Mouse (Mus musculus): Measurements from ENCODE around the gene Tk2. TPM values are rescaled to one million over a fixed set of nuclear protein-coding genes. Genes with fewer than 3 reads are reported as not detected.
A peak's percentile ranks its signal among the peaks of the same experiment; 100 is the strongest.

The Tk2 gene
- polyA plus RNA-seq, 1 experiment from 2014 or later: 56.6 TPM

GRCm38 (mm10) chr8:104250439-104251367 is 2.3 kb upstream of the Tk2 start, which contains the start of gene Cklf:
Gene Cklf, plus strand, starts transcription at chr8:104250861.
- Histone ChIP-seq H3K36me3 (ENCODE audit: control insufficient read depth, insufficient read depth, low read length) (no peaks in the 10 kb centered on the region), H3K4me2 (ENCODE audit: low read length) (peak within 1 kb of the TSS; percentile 87), H3K9me3 (ENCODE audit: control insufficient read depth, low read length) (no peaks in the 10 kb centered on the region), H3K4me3 (replicated peaks; ENCODE audit: low read depth, low read length) (peak within 1 kb of the TSS; percentile 65), H3K9ac (replicated peaks; ENCODE audit: low read length) (peak within 1 kb of the TSS; percentile 65), H3K4me1 (ENCODE audit: control insufficient read depth, insufficient read depth, low read length) (peaks cover 17% of the 10 kb centered on the region), H3K27me3 (ENCODE audit: control insufficient read depth, insufficient read depth, low read length) (no peaks in the 10 kb centered on the region), H3K27ac (replicated peaks; ENCODE audit: low read depth, low read length) (peak within 1 kb of the TSS; percentile 42; the same call in 1 of the 2 replicates)
- DNase-seq (peak; percentile 96), ATAC-seq (ENCODE audit: low FRiP score, low TSS enrichment) (peak; percentile 86)
- 4% methylated on average over 41 of the region's 41 CpGs for WGBS

- no peak overlapping the region for H3K4me2 ChIP-seq (ENCODE audit: low read length)
- no peak overlapping the region for H3K9ac ChIP-seq (replicated peaks; ENCODE audit: low read length)
- 0 out of 2 replicates have a peak, but pooled peaks cover 6% of the 10 kb centered on the region for H3K36me3 ChIP-seq (ENCODE audit: control insufficient read depth, insufficient read depth, low read length)
- no peak overlapping the region for H3K4me3 ChIP-seq (replicated peaks; ENCODE audit: low read depth, low read length)
- ATAC-seq (ENCODE audit: low FRiP score, low TSS enrichment) (no peak), DNase-seq (no peak)
- 88% methylated on average over 7 of the region's 7 CpGs for whole genome bisulfite sequencing
- no peak overlapping the region for H3K27ac ChIP-seq (replicated peaks; ENCODE audit: low read depth, low read length)
- H3K9me3 ChIP-seq (ENCODE audit: control insufficient read depth, low read length): no peaks in the 10 kb centered on the region
- peaks cover 17% of the 10 kb centered on the region for H3K4me1 ChIP-seq (ENCODE audit: control insufficient read depth, insufficient read depth, low read length)
- no peaks in the 10 kb centered on the region for H3K27me3 ChIP-seq (ENCODE audit: control insufficient read depth, insufficient read depth, low read length)
Measured at GRCm38 (mm10) chr8:104249442-104249996, 1.2 kb upstream of the Tk2 start.

GRCm38 (mm10) chr8:104247908-104248275 is 466 bp downstream of the Tk2 start:
- DNase-seq (no peak), ATAC-seq (ENCODE audit: low FRiP score, low TSS enrichment) (no peak)
- no peaks in the 10 kb centered on the region for H3K9me3 ChIP-seq (ENCODE audit: control insufficient read depth, low read length)
- peaks cover 17% of the 10 kb centered on the region for H3K4me1 ChIP-seq (ENCODE audit: control insufficient read depth, insufficient read depth, low read length)
- peak overlapping the region; percentile 86 for H3K4me2 ChIP-seq (ENCODE audit: low read length)
- H3K4me3 ChIP-seq (replicated peaks; ENCODE audit: low read depth, low read length): peak overlapping the region; percentile 91
- H3K27ac ChIP-seq (replicated peaks; ENCODE audit: low read depth, low read length): 0 out of 2 replicates have a peak overlapping the region, but pooled peaks have one; percentile 49
- 4% methylated on average over 11 of the region's 11 CpGs for WGBS
- H3K36me3 ChIP-seq (ENCODE audit: control insufficient read depth, insufficient read depth, low read length): peaks cover 17% of the 10 kb centered on the region
- H3K27me3 ChIP-seq (ENCODE audit: control insufficient read depth, insufficient read depth, low read length): no peaks in the 10 kb centered on the region
- H3K9ac ChIP-seq (replicated peaks; ENCODE audit: low read length): peak overlapping the region; percentile 86

- H3K9ac ChIP-seq (replicated peaks; ENCODE audit: low read length): peak overlapping the region; percentile 86
- ATAC-seq (ENCODE audit: low FRiP score, low TSS enrichment): no peak
- DNase-seq: no peak
- peaks cover 23% of the 10 kb centered on the region for H3K36me3 ChIP-seq (ENCODE audit: control insufficient read depth, insufficient read depth, low read length)
- peak overlapping the region; percentile 86 for H3K4me2 ChIP-seq (ENCODE audit: low read length)
- no peaks in the 10 kb centered on the region for H3K27me3 ChIP-seq (ENCODE audit: control insufficient read depth, insufficient read depth, low read length)
- H3K27ac ChIP-seq (replicated peaks; ENCODE audit: low read depth, low read length): 0 out of 2 replicates have a peak overlapping the region, but pooled peaks have one; percentile 49
- H3K9me3 ChIP-seq (ENCODE audit: control insufficient read depth, low read length): no peaks in the 10 kb centered on the region
- peak overlapping the region; percentile 91 for H3K4me3 ChIP-seq (replicated peaks; ENCODE audit: low read depth, low read length)
- H3K4me1 ChIP-seq (ENCODE audit: control insufficient read depth, insufficient read depth, low read length): peaks cover 17% of the 10 kb centered on the region
- 79% methylated on average over 22 of the region's 22 CpGs for WGBS
Measured at GRCm38 (mm10) chr8:104247054-104247907, 1.1 kb downstream of the Tk2 start.

- DNase-seq (no peak), ATAC-seq (ENCODE audit: low FRiP score, low TSS enrichment) (no peak)
- no peaks in the 10 kb centered on the region for H3K9me3 ChIP-seq (ENCODE audit: control insufficient read depth, low read length)
- H3K9ac ChIP-seq (replicated peaks; ENCODE audit: low read length): no peak overlapping the region
- H3K4me3 ChIP-seq (replicated peaks; ENCODE audit: low read depth, low read length): no peak overlapping the region
- H3K27ac ChIP-seq (replicated peaks; ENCODE audit: low read depth, low read length): no peak overlapping the region
- H3K27me3 ChIP-seq (ENCODE audit: control insufficient read depth, insufficient read depth, low read length): no peaks in the 10 kb centered on the region
- H3K36me3 ChIP-seq (ENCODE audit: control insufficient read depth, insufficient read depth, low read length): peaks cover 29% of the 10 kb centered on the region
- H3K4me2 ChIP-seq (ENCODE audit: low read length): no peak overlapping the region
- H3K4me1 ChIP-seq (ENCODE audit: control insufficient read depth, insufficient read depth, low read length): peaks cover 14% of the 10 kb centered on the region
- 94% methylated on average over 4 of the region's 4 CpGs for WGBS
Measured at GRCm38 (mm10) chr8:104246621-104247020, 1.7 kb downstream of the Tk2 start.

- WGBS: 72% methylated on average over 12 of the region's 12 CpGs
- Histone ChIP-seq H3K36me3 (ENCODE audit: control insufficient read depth, insufficient read depth, low read length) (peaks cover 74% of the 10 kb centered on the region), H3K4me3 (replicated peaks; ENCODE audit: low read depth, low read length) (no peak overlapping the region), H3K27ac (replicated peaks; ENCODE audit: low read depth, low read length) (no peak overlapping the region), H3K9me3 (ENCODE audit: control insufficient read depth, low read length) (no peaks in the 10 kb centered on the region), H3K4me2 (ENCODE audit: low read length) (no peak overlapping the region), H3K27me3 (ENCODE audit: control insufficient read depth, insufficient read depth, low read length) (no peaks in the 10 kb centered on the region), H3K4me1 (ENCODE audit: control insufficient read depth, insufficient read depth, low read length) (peaks cover 2% of the 10 kb centered on the region; the same call in 1 of the 2 replicates), H3K9ac (replicated peaks; ENCODE audit: low read length) (no peak overlapping the region)
- no peak for ATAC-seq (ENCODE audit: low FRiP score, low TSS enrichment)
- DNase-seq: no peak
Measured at GRCm38 (mm10) chr8:104242038-104242644, 6.2 kb downstream of the Tk2 start.

- H3K27ac ChIP-seq (replicated peaks; ENCODE audit: low read depth, low read length): no peak overlapping the region
- no peak overlapping the region for H3K4me3 ChIP-seq (replicated peaks; ENCODE audit: low read depth, low read length)
- H3K4me1 ChIP-seq (ENCODE audit: control insufficient read depth, insufficient read depth, low read length): no peaks in the 10 kb centered on the region
- H3K27me3 ChIP-seq (ENCODE audit: control insufficient read depth, insufficient read depth, low read length): no peaks in the 10 kb centered on the region
- no peak for ATAC-seq (ENCODE audit: low FRiP score, low TSS enrichment)
- H3K4me2 ChIP-seq (ENCODE audit: low read length): no peak overlapping the region
- H3K36me3 ChIP-seq (ENCODE audit: control insufficient read depth, insufficient read depth, low read length): peaks cover 94% of the 10 kb centered on the region
- DNase-seq: no peak
- H3K9ac ChIP-seq (replicated peaks; ENCODE audit: low read length): no peak overlapping the region
- no peaks in the 10 kb centered on the region for H3K9me3 ChIP-seq (ENCODE audit: control insufficient read depth, low read length)
- 88% methylated on average over 10 of the region's 10 CpGs for WGBS
Measured at GRCm38 (mm10) chr8:104239418-104239861, 8.9 kb downstream of the Tk2 start.

- ATAC-seq (ENCODE audit: low FRiP score, low TSS enrichment): peak; percentile 57; the same call in 1 of the 2 replicates
- Histone ChIP-seq H3K4me3 (replicated peaks; ENCODE audit: low read depth, low read length) (no peak overlapping the region), H3K9me3 (ENCODE audit: control insufficient read depth, low read length) (no peaks in the 10 kb centered on the region), H3K4me2 (ENCODE audit: low read length) (no peak overlapping the region), H3K36me3 (ENCODE audit: control insufficient read depth, insufficient read depth, low read length) (peaks cover 92% of the 10 kb centered on the region), H3K27me3 (ENCODE audit: control insufficient read depth, insufficient read depth, low read length) (no peaks in the 10 kb centered on the region), H3K9ac (replicated peaks; ENCODE audit: low read length) (no peak overlapping the region), H3K27ac (replicated peaks; ENCODE audit: low read depth, low read length) (no peak overlapping the region), H3K4me1 (ENCODE audit: control insufficient read depth, insufficient read depth, low read length) (no peaks in the 10 kb centered on the region)
- WGBS: 39% methylated on average over 6 of the region's 6 CpGs
- DNase-seq: peak; percentile 63
Measured at GRCm38 (mm10) chr8:104234573-104234972, 13.8 kb downstream of the Tk2 start.

Data from midbrain, embryonic 14.5 days (tissue).